Mouse (Mus musculus): Measurements from ENCODE around the gene Xpr1. TPM values are rescaled to one million over a fixed set of nuclear protein-coding genes. Genes with fewer than 3 reads are reported as not detected.

Xpr1 gene
- total and polyA plus RNA-seq, 3 experiments, result 6.2 to 67.8 (median 12.2) TPM

- DNase-seq (ENCODE audit: low read depth, low spot score), result no peak
- no peak overlapping the region for H3K4me3 ChIP-seq (ENCODE audit: control insufficient read depth in 1 of 2, insufficient read depth in 1 of 2, low read depth in 2 of 2, low read length in 2 of 2)
Observed at GRCm38 (mm10) chr1:155233931-155234607, 183.1 kb downstream of the Xpr1 start.

GRCm38 (mm10) chr1:155233378-155233777 lies 183.8 kb downstream of the Xpr1 start:
- H3K27me3 ChIP-seq (ENCODE audit: control insufficient read depth in 1 of 2, insufficient read depth in 2 of 2, low read length in 2 of 2), result no peaks in the 10 kb centered on the region; a peak in 1 of 4 replicates
- no peak for DNase-seq (ENCODE audit: low read depth, low spot score)

More at GRCm38 (mm10) chr1:155233931-155234607, 183.1 kb downstream of the Xpr1 start:
- Histone ChIP-seq H3K9ac (ENCODE audit: control insufficient read depth, low read depth, low read length, poor library complexity, severe bottlenecking) (no peak overlapping the region), H3K36me3 (ENCODE audit: control insufficient read depth in 1 of 2, insufficient read depth in 2 of 2, low read length in 2 of 2) (no peaks in the 10 kb centered on the region; a peak in 1 of 4 replicates), H3K9me3 (replicated peaks; ENCODE audit: insufficient read depth, low read length) (no peaks in the 10 kb centered on the region), H3K79me2 (ENCODE audit: control insufficient read depth, insufficient read depth, low read length, poor library complexity) (no peaks in the 10 kb centered on the region), H3K4me1 (ENCODE audit: control insufficient read depth in 1 of 2, insufficient read depth in 2 of 2, low read length in 2 of 2) (peaks cover 2 to 15% of the 10 kb centered on the region in 2 experiments; a peak in 3 of 4 replicates), H3K27me3 (ENCODE audit: control insufficient read depth in 1 of 2, insufficient read depth in 2 of 2, low read length in 2 of 2) (no peaks in the 10 kb centered on the region; a peak in 1 of 4 replicates), H3K27ac (ENCODE audit: control insufficient read depth, low read depth, low read length) (no peak overlapping the region)
- TF ChIP-seq ELF1 (IDR thresholded peaks at IDR 0.05; ENCODE audit: low read depth, low read length) (no peak), MXI1 (IDR thresholded peaks at IDR 0.05; ENCODE audit: low read depth, low read length) (no peak), UBTF (IDR thresholded peaks at IDR 0.05; ENCODE audit: borderline replicate concordance, insufficient read depth, low read depth, low read length) (no peak), TCF12 (IDR thresholded peaks at IDR 0.05; ENCODE audit: low read depth, low read length) (no peak), HCFC1 (IDR thresholded peaks at IDR 0.05; ENCODE audit: low read depth, low read length) (no peak)

GRCm38 (mm10) chr1:155232786-155233185 lies 184.4 kb downstream of the Xpr1 start:
- Histone ChIP-seq H3K36me3 (ENCODE audit: control insufficient read depth in 1 of 2, insufficient read depth in 2 of 2, low read length in 2 of 2) (no peaks in the 10 kb centered on the region; a peak in 1 of 4 replicates), H3K27ac (ENCODE audit: control insufficient read depth, low read depth, low read length) (no peak overlapping the region), H3K4me1 (ENCODE audit: control insufficient read depth in 1 of 2, insufficient read depth in 2 of 2, low read length in 2 of 2) (peaks cover 2 to 15% of the 10 kb centered on the region in 2 experiments; a peak in 3 of 4 replicates), H3K27me3 (ENCODE audit: control insufficient read depth in 1 of 2, insufficient read depth in 2 of 2, low read length in 2 of 2) (no peaks in the 10 kb centered on the region; a peak in 1 of 4 replicates), H3K9me3 (replicated peaks; ENCODE audit: insufficient read depth, low read length) (no peaks in the 10 kb centered on the region), H3K9ac (ENCODE audit: control insufficient read depth, low read depth, low read length, poor library complexity, severe bottlenecking) (no peak overlapping the region), H3K79me2 (ENCODE audit: control insufficient read depth, insufficient read depth, low read length, poor library complexity) (no peaks in the 10 kb centered on the region), H3K4me3 (ENCODE audit: control insufficient read depth in 1 of 2, insufficient read depth in 1 of 2, low read depth in 2 of 2, low read length in 2 of 2) (no peak overlapping the region)
- DNase-seq (ENCODE audit: low read depth, low spot score), result no peak
- TF ChIP-seq EP300 (IDR thresholded peaks at IDR 0.05; ENCODE audit: low read depth in 1 of 2, low read length in 2 of 2) (no peak), TCF12 (IDR thresholded peaks at IDR 0.05; ENCODE audit: low read depth, low read length) (no peak), CHD2 (IDR thresholded peaks at IDR 0.05; ENCODE audit: low read length) (no peak), ETS1 (IDR thresholded peaks at IDR 0.05; ENCODE audit: low read depth, low read length) (no peak), HCFC1 (IDR thresholded peaks at IDR 0.05; ENCODE audit: low read depth, low read length) (no peak), NELFE (IDR thresholded peaks at IDR 0.05; ENCODE audit: low read depth, low read length) (no peak)

More at GRCm38 (mm10) chr1:155233378-155233777, 183.8 kb downstream of the Xpr1 start:
- no peaks in the 10 kb centered on the region for H3K79me2 ChIP-seq (ENCODE audit: control insufficient read depth, insufficient read depth, low read length, poor library complexity)
- H3K36me3 ChIP-seq (ENCODE audit: control insufficient read depth in 1 of 2, insufficient read depth in 2 of 2, low read length in 2 of 2), result no peaks in the 10 kb centered on the region; a peak in 1 of 4 replicates
- no peaks in the 10 kb centered on the region for H3K9me3 ChIP-seq (replicated peaks; ENCODE audit: insufficient read depth, low read length)
- H3K4me1 ChIP-seq (ENCODE audit: control insufficient read depth in 1 of 2, insufficient read depth in 2 of 2, low read length in 2 of 2), result peaks cover 2 to 15% of the 10 kb centered on the region in 2 experiments; a peak in 3 of 4 replicates
- TF ChIP-seq RAD21 (IDR thresholded peaks at IDR 0.05; ENCODE audit: low read depth, low read length) (no peak), MXI1 (IDR thresholded peaks at IDR 0.05; ENCODE audit: low read depth, low read length) (no peak), TAL1 (IDR thresholded peaks at IDR 0.05; ENCODE audit: low read length) (no peak), CHD2 (IDR thresholded peaks at IDR 0.05; ENCODE audit: low read length) (no peak), TCF12 (IDR thresholded peaks at IDR 0.05; ENCODE audit: low read depth, low read length) (no peak), MEF2A (IDR thresholded peaks at IDR 0.05; ENCODE audit: extremely low read depth, insufficient replicate concordance, low read depth, low read length, poor library complexity, severe bottlenecking) (no peak), ZMIZ1 (IDR thresholded peaks at IDR 0.05; ENCODE audit: low read depth, low read length) (no peak), ZKSCAN1 (IDR thresholded peaks at IDR 0.05; ENCODE audit: low read depth, low read length) (no peak), SMC3 (IDR thresholded peaks at IDR 0.05; ENCODE audit: low read depth, low read length) (no peak), E2F4 (IDR thresholded peaks at IDR 0.05; ENCODE audit: borderline replicate concordance, low read depth, low read length) (no peak), POLR2AphosphoS2 (IDR thresholded peaks at IDR 0.05; ENCODE audit: low read length) (no peak), RCOR1 (IDR thresholded peaks at IDR 0.05; ENCODE audit: low read depth, low read length) (no peak), UBTF (IDR thresholded peaks at IDR 0.05; ENCODE audit: borderline replicate concordance, insufficient read depth, low read depth, low read length) (no peak), POLR2AphosphoS5 (IDR thresholded peaks at IDR 0.05; ENCODE audit: borderline replicate concordance, low read depth, low read length) (no peak), EP300 (IDR thresholded peaks at IDR 0.05; ENCODE audit: low read depth in 1 of 2, low read length in 2 of 2) (no peak), HCFC1 (IDR thresholded peaks at IDR 0.05; ENCODE audit: low read depth, low read length) (no peak), USF2 (IDR thresholded peaks at IDR 0.05; ENCODE audit: borderline replicate concordance in 1 of 2, insufficient read depth in 1 of 2, low read depth in 1 of 2, low read length in 2 of 2) (no peak), USF1 (IDR thresholded peaks at IDR 0.05; ENCODE audit: low read depth, low read length) (no peak), BHLHE40 (IDR thresholded peaks at IDR 0.05; ENCODE audit: borderline replicate concordance, low read depth, low read length) (no peak)
- no peak overlapping the region for H3K9ac ChIP-seq (ENCODE audit: control insufficient read depth, low read depth, low read length, poor library complexity, severe bottlenecking)
- no peak overlapping the region for H3K4me3 ChIP-seq (ENCODE audit: control insufficient read depth in 1 of 2, insufficient read depth in 1 of 2, low read depth in 2 of 2, low read length in 2 of 2)
- no peak overlapping the region for H3K27ac ChIP-seq (ENCODE audit: control insufficient read depth, low read depth, low read length)
